Mouse (Mus musculus): Measurements from ENCODE around the gene Tmc3. TPM values are rescaled to one million over a fixed set of nuclear protein-coding genes. Genes with fewer than 3 reads are reported as not detected.

The Tmc3 gene
- polyA plus RNA-seq (2014; fragmentation: Nextera tagmentation; extraction: Ambion mirVana) = 0.09 and 0.13 TPM in 2 replicates

- DNase-seq = peak; percentile 43
- WGBS = 25% methylated on average over 11 of the region's 11 CpGs
- no peaks in the 10 kb centered on the region for H3K36me3 ChIP-seq (ENCODE audit: insufficient read depth)
- no peaks in the 10 kb centered on the region for H3K4me1 ChIP-seq (ENCODE audit: insufficient read depth)
- no peak within 1 kb of the TSS for H3K9ac ChIP-seq
- H3K27ac ChIP-seq (ENCODE audit: low read depth) = no peak within 1 kb of the TSS
- H3K9me3 ChIP-seq (ENCODE audit: low read depth, low read length) = no peaks in the 10 kb centered on the region
- TF ChIP-seq CTCF (IDR thresholded peaks at IDR 0.05; ENCODE audit: low read depth) = no peak
- H3K4me3 ChIP-seq (ENCODE audit: low read depth, low read length) = no peak within 1 kb of the TSS
- no peaks in the 10 kb centered on the region for H3K27me3 ChIP-seq (ENCODE audit: insufficient read depth, low read length)
- H3K4me2 ChIP-seq = no peak within 1 kb of the TSS
- ATAC-seq (ENCODE audit: insufficient read depth) = no peak
These were observed at the start of gene Tmc3 for GRCm38 (mm10) chr7:83584639-83585471. Tmc3 (plus strand) TSS chr7:83584927.

- Histone ChIP-seq H3K4me2 (no peak overlapping the region), H3K4me1 (ENCODE audit: insufficient read depth) (peaks cover 5% of the 10 kb centered on the region; the same call in 1 of the 2 replicates), H3K27ac (ENCODE audit: low read depth) (no peak overlapping the region), H3K9ac (no peak overlapping the region), H3K27me3 (ENCODE audit: insufficient read depth, low read length) (no peaks in the 10 kb centered on the region), H3K9me3 (ENCODE audit: low read depth, low read length) (no peaks in the 10 kb centered on the region), H3K36me3 (ENCODE audit: insufficient read depth) (no peaks in the 10 kb centered on the region), H3K4me3 (ENCODE audit: low read depth, low read length) (no peak overlapping the region)
- 69% methylated on average over 5 of the region's 5 CpGs for WGBS
- ATAC-seq (ENCODE audit: insufficient read depth) (no peak), DNase-seq (no peak)
- no peak for TF ChIP-seq CTCF (IDR thresholded peaks at IDR 0.05; ENCODE audit: low read depth)
These were observed 43.1 kb upstream of the Tmc3 start for GRCm38 (mm10) chr7:83541536-83542169.

- DNase-seq (no peak), ATAC-seq (ENCODE audit: insufficient read depth) (no peak)
- Histone ChIP-seq H3K4me1 (ENCODE audit: insufficient read depth) (no peaks in the 10 kb centered on the region), H3K9me3 (ENCODE audit: low read depth, low read length) (no peaks in the 10 kb centered on the region), H3K27me3 (ENCODE audit: insufficient read depth, low read length) (no peaks in the 10 kb centered on the region), H3K4me3 (ENCODE audit: low read depth, low read length) (no peak overlapping the region), H3K4me2 (no peak overlapping the region), H3K9ac (no peak overlapping the region), H3K27ac (ENCODE audit: low read depth) (no peak overlapping the region), H3K36me3 (ENCODE audit: insufficient read depth) (no peaks in the 10 kb centered on the region)
- TF ChIP-seq CTCF (IDR thresholded peaks at IDR 0.05; ENCODE audit: low read depth) = no peak
- WGBS = 56% methylated on average over 7 of the region's 7 CpGs
These were observed 35.9 kb upstream of the Tmc3 start for GRCm38 (mm10) chr7:83548686-83549352.

- ATAC-seq (ENCODE audit: insufficient read depth) (no peak), DNase-seq (no peak)
- no peaks in the 10 kb centered on the region for H3K9me3 ChIP-seq (ENCODE audit: low read depth, low read length)
These were observed 35.4 kb upstream of the Tmc3 start for GRCm38 (mm10) chr7:83549353-83549774.

GRCm38 (mm10) chr7:83549951-83550407 lies 34.7 kb upstream of the Tmc3 start:
- ATAC-seq (ENCODE audit: insufficient read depth) = peak; percentile 41; the same call in 1 of the 2 replicates
- H3K36me3 ChIP-seq (ENCODE audit: insufficient read depth) = no peaks in the 10 kb centered on the region
- H3K4me1 ChIP-seq (ENCODE audit: insufficient read depth) = no peaks in the 10 kb centered on the region
- no peaks in the 10 kb centered on the region for H3K9me3 ChIP-seq (ENCODE audit: low read depth, low read length)
- no peak overlapping the region for H3K9ac ChIP-seq
- WGBS = 20% methylated on average over 5 of the region's 5 CpGs
- peak; percentile 92 for DNase-seq
- H3K27me3 ChIP-seq (ENCODE audit: insufficient read depth, low read length) = no peaks in the 10 kb centered on the region
- H3K27ac ChIP-seq (ENCODE audit: low read depth) = no peak overlapping the region
- H3K4me2 ChIP-seq = no peak overlapping the region
- no peak overlapping the region for H3K4me3 ChIP-seq (ENCODE audit: low read depth, low read length)
- TF ChIP-seq CTCF (IDR thresholded peaks at IDR 0.05; ENCODE audit: low read depth) = peak; percentile 70

More at GRCm38 (mm10) chr7:83549353-83549774, 35.4 kb upstream of the Tmc3 start:
- Histone ChIP-seq H3K4me2 (no peak overlapping the region), H3K27me3 (ENCODE audit: insufficient read depth, low read length) (no peaks in the 10 kb centered on the region), H3K4me1 (ENCODE audit: insufficient read depth) (no peaks in the 10 kb centered on the region), H3K4me3 (ENCODE audit: low read depth, low read length) (no peak overlapping the region), H3K36me3 (ENCODE audit: insufficient read depth) (no peaks in the 10 kb centered on the region), H3K9ac (no peak overlapping the region), H3K27ac (ENCODE audit: low read depth) (no peak overlapping the region)
- no peak for TF ChIP-seq CTCF (IDR thresholded peaks at IDR 0.05; ENCODE audit: low read depth)
- WGBS = 67% methylated on average over 7 of the region's 7 CpGs

- Histone ChIP-seq H3K4me1 (ENCODE audit: insufficient read depth) (no peaks in the 10 kb centered on the region), H3K4me3 (ENCODE audit: low read depth, low read length) (no peak overlapping the region), H3K9ac (no peak overlapping the region), H3K27ac (ENCODE audit: low read depth) (no peak overlapping the region), H3K36me3 (ENCODE audit: insufficient read depth) (no peaks in the 10 kb centered on the region), H3K9me3 (ENCODE audit: low read depth, low read length) (no peaks in the 10 kb centered on the region), H3K4me2 (no peak overlapping the region), H3K27me3 (ENCODE audit: insufficient read depth, low read length) (no peaks in the 10 kb centered on the region)
- no peak for TF ChIP-seq CTCF (IDR thresholded peaks at IDR 0.05; ENCODE audit: low read depth)
- WGBS = 69% methylated on average over 6 of the region's 6 CpGs
- ATAC-seq (ENCODE audit: insufficient read depth) (no peak), DNase-seq (no peak)
These were observed 30.2 kb upstream of the Tmc3 start for GRCm38 (mm10) chr7:83554477-83554876.

- Histone ChIP-seq H3K27ac (ENCODE audit: low read depth) (no peak overlapping the region), H3K36me3 (ENCODE audit: insufficient read depth) (no peaks in the 10 kb centered on the region), H3K9me3 (ENCODE audit: low read depth, low read length) (no peaks in the 10 kb centered on the region), H3K4me3 (ENCODE audit: low read depth, low read length) (no peak overlapping the region), H3K4me1 (ENCODE audit: insufficient read depth) (no peaks in the 10 kb centered on the region), H3K9ac (no peak overlapping the region), H3K4me2 (no peak overlapping the region), H3K27me3 (ENCODE audit: insufficient read depth, low read length) (no peaks in the 10 kb centered on the region)
- DNase-seq = peak; percentile 36
- ATAC-seq (ENCODE audit: insufficient read depth) = no peak
- no peak for TF ChIP-seq CTCF (IDR thresholded peaks at IDR 0.05; ENCODE audit: low read depth)
- 56% methylated on average over 2 of the region's 2 CpGs for WGBS
These were observed 28.2 kb upstream of the Tmc3 start for GRCm38 (mm10) chr7:83556488-83556887.
